Mouse (Mus musculus): Measurements from ENCODE around the gene Gm26620.

Gene Gm26620

GRCm38 (mm10) chr1:170884978-170885561 lies at the start of gene Gm26620, which contains the start of gene Dusp12:
TSS of gene Gm26620 (plus strand) at chr1:170885065.
TSS of gene Dusp12 (minus strand) at chr1:170885540.
- peak; percentile 92 for DNase-seq (ENCODE audit: low spot score)

GRCm38 (mm10) chr1:170839685-170840084 lies 45.2 kb upstream of the Gm26620 start:
- peak; percentile 37 for DNase-seq (ENCODE audit: low spot score)

- DNase-seq (ENCODE audit: low spot score): no peak
Measured at GRCm38 (mm10) chr1:170844380-170844779, 40.5 kb upstream of the Gm26620 start.

GRCm38 (mm10) chr1:170845448-170846307 lies 39.2 kb upstream of the Gm26620 start:
- DNase-seq (ENCODE audit: low spot score): no peak

- no peak for DNase-seq (ENCODE audit: low spot score)
Measured at GRCm38 (mm10) chr1:170850007-170850406, 34.9 kb upstream of the Gm26620 start.

- DNase-seq (ENCODE audit: low spot score): no peak
Measured at GRCm38 (mm10) chr1:170850637-170851624, 33.9 kb upstream of the Gm26620 start.

GRCm38 (mm10) chr1:170853604-170854003 lies 31.3 kb upstream of the Gm26620 start:
- DNase-seq (ENCODE audit: low spot score): no peak

- DNase-seq (ENCODE audit: low spot score): no peak
Measured at GRCm38 (mm10) chr1:170855056-170855760, 29.7 kb upstream of the Gm26620 start.

GRCm38 (mm10) chr1:170857369-170857768 lies 27.5 kb upstream of the Gm26620 start:
- no peak for DNase-seq (ENCODE audit: low spot score)

GRCm38 (mm10) chr1:170858872-170859271 lies 26.0 kb upstream of the Gm26620 start:
- no peak for DNase-seq (ENCODE audit: low spot score)

GRCm38 (mm10) chr1:170861671-170862434 lies 23.0 kb upstream of the Gm26620 start:
- DNase-seq (ENCODE audit: low spot score): no peak

GRCm38 (mm10) chr1:170862435-170862717 lies 22.5 kb upstream of the Gm26620 start:
- no peak for DNase-seq (ENCODE audit: low spot score)

GRCm38 (mm10) chr1:170863033-170863432 lies 21.8 kb upstream of the Gm26620 start:
- no peak for DNase-seq (ENCODE audit: low spot score)

- no peak for DNase-seq (ENCODE audit: low spot score)
Measured at GRCm38 (mm10) chr1:170864234-170864633, 20.6 kb upstream of the Gm26620 start.

- DNase-seq (ENCODE audit: low spot score): no peak
Measured at GRCm38 (mm10) chr1:170864754-170865153, 20.1 kb upstream of the Gm26620 start.

- no peak for DNase-seq (ENCODE audit: low spot score)
Measured at GRCm38 (mm10) chr1:170865406-170865805, 19.5 kb upstream of the Gm26620 start.

- peak; percentile 62 for DNase-seq (ENCODE audit: low spot score)
Measured at GRCm38 (mm10) chr1:170866992-170867690, 17.7 kb upstream of the Gm26620 start.

- DNase-seq (ENCODE audit: low spot score): peak; percentile 98
Measured at GRCm38 (mm10) chr1:170867691-170868105, 17.2 kb upstream of the Gm26620 start, which contains the start of gene Atf6. TSS of gene Atf6 (minus strand) at chr1:170867771.

GRCm38 (mm10) chr1:170868107-170868904 lies 16.6 kb upstream of the Gm26620 start:
- peak; percentile 95 for DNase-seq (ENCODE audit: low spot score)
